Mouse (Mus musculus) embryonic fibroblast, embryonic 13.5 days (primary cell): ENCODE measurements around the gene Adtrp.

ENCODE experiments used
- CTCF ChIP-seq: IDR thresholded peaks from 2 replicates; pipeline ENCODE4 v1.5.1; 2011; ENCODE audit warnings: mild to moderate bottlenecking, control low read depth, low read length, moderate library complexity, borderline replicate concordance; ENCODE audit not compliant: insufficient read depth
- POLR2A ChIP-seq: IDR thresholded peaks from 2 replicates; pipeline ENCODE4 v1.6.1; 2011; ENCODE audit warnings: low read depth, mild to moderate bottlenecking, control low read depth, low read length, moderate library complexity

- TF ChIP-seq POLR2A (no peak), CTCF (no peak)
These were observed 42.7 kb upstream of the Adtrp start for GRCm38 (mm10) chr13:41890111-41890600.
